Mouse (Mus musculus): ENCODE results near the gene Babam2.

Gene Babam2

DNA sequence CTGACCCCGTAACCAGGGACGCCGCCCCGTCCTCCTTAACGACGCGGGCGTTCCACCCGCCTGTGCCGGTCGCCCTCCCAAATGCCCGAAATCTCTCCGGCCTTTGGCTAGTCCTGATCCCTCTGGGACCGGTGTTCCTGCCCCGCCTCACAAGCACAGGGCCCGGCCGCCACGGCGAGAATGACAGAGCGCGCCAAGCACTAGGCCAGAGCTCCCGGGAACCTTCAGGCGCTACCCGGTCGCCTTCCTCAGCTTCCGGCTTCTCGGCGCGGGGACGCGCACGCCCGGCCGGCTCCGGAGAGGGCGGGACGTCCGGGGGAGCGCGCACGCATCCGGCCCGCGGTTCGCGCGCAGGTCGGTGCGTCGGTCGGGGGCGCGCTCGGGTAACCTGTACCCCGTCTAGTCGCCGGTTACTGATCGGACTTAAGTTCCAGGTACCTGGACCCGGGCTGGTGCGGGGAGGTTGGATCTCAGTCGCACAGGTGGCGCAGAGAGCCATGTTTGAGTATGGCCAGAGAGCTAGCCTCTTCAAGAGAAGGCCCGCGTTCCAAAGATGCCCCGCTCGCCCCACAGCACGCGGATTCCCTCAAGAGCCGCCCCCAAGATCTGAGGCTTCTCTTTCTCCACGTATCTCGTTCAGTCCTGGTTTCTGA is at the start of gene Babam2:
Gene Babam2, plus strand, starts transcription at position 41 of the 653 bp plus-strand sequence.
- peak; percentile 95 for DNase-seq (ENCODE audit: low read depth, low spot score)
- H3K36me3 ChIP-seq (ENCODE audit: control insufficient read depth, insufficient read depth, low read length, poor library complexity, severe bottlenecking) = peaks cover 4% of the 10 kb centered on the region; the same call in 1 of the 2 replicates

DNA sequence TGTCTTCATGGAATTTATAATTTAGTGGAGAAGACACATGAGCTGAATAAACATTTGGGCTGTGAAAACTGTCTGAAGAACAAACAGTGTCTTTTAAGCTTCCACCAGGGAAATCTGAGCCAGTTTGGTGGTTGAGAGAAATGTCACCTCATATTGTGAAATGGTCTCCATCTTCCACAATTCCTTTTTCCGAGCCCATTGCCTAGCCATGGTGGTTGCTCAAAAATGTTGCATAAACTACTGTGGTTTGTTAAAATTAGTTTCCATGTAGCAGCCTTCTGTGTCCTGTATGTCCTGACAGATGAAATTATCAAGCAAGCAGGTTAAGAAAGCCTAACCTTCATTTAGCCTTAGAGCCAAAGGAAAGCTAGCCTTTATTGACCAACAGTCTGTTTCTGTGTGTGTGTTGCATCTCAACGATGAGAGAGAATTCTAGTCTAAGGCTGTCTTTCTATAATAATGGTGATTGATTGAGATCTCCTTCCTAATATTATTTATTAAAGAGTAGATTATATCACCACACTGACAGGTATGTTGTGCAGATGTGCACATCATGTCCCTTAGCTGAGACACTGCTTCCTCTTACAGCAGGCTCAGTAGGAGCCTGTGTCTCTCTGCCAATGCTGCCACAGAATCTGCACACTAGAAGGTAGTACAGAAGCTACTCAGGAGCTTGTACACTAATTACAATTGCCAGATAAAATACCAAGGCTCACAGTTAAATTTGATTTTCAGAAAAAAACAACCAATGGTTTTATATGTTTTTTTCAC is 46.8 kb upstream of the Babam2 start:
- H3K27me3 ChIP-seq (ENCODE audit: control insufficient read depth, insufficient read depth, low read length, poor library complexity, severe bottlenecking) = no peaks in the 10 kb centered on the region
- H3K36me3 ChIP-seq (ENCODE audit: control insufficient read depth, insufficient read depth, low read length, poor library complexity, severe bottlenecking) = peaks cover 3% of the 10 kb centered on the region; the same call in 1 of the 2 replicates
- DNase-seq (ENCODE audit: low read depth, low spot score) = no peak

More for the DNA sequence above, at the start of gene Babam2:
- no peaks in the 10 kb centered on the region for H3K27me3 ChIP-seq (ENCODE audit: control insufficient read depth, insufficient read depth, low read length, poor library complexity, severe bottlenecking)

DNA sequence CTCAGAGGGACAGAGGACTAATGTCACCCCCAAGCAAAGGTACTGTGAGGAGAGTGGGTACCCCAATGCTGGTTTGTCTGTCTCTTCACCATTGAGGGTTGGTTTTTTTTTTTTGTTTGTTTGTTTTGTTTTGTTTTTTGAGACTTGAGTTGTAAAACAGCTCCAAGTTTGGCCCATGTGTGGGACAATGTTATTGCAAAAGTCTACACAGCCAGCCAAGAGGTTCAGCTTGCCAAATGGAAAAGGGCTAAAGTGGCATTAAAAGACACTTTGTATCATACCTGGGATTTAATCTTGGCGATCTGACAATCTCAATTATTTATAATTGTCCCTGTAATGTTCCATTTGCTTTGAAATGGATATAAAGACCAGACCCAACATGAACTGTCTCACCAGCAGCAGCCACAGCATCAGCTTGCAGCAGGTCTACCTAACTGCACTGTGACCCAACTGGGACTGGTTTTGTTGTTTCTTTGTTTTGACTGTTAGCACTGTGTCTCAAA is 41.7 kb upstream of the Babam2 start:
- no peaks in the 10 kb centered on the region for H3K27me3 ChIP-seq (ENCODE audit: control insufficient read depth, insufficient read depth, low read length, poor library complexity, severe bottlenecking)
- peaks cover 1% of the 10 kb centered on the region; the same call in 1 of the 2 replicates for H3K36me3 ChIP-seq (ENCODE audit: control insufficient read depth, insufficient read depth, low read length, poor library complexity, severe bottlenecking)
- DNase-seq (ENCODE audit: low read depth, low spot score) = no peak

DNA sequence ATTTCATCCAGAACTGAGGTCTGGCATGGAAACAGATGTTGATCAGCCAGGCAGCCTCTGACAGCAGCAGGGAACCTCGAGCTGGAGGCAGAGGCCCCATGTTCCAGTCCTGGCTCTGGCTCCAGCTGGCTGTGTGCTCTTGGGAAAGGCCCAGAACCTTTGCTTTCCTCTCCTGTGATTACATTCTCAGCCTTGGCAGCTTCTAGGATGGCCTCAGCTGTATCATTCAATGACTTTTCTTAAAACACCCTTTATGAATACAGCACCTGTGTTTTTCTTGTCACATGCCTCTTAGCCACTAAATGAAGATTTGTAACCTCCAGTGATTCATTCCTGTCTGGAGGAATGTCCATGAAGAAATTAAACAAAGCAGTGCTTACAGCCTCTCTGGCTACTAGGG is 31.3 kb upstream of the Babam2 start:
- H3K36me3 ChIP-seq (ENCODE audit: control insufficient read depth, insufficient read depth, low read length, poor library complexity, severe bottlenecking) = peaks cover 5% of the 10 kb centered on the region; the same call in 1 of the 2 replicates
- no peaks in the 10 kb centered on the region for H3K27me3 ChIP-seq (ENCODE audit: control insufficient read depth, insufficient read depth, low read length, poor library complexity, severe bottlenecking)
- no peak for DNase-seq (ENCODE audit: low read depth, low spot score)

DNA sequence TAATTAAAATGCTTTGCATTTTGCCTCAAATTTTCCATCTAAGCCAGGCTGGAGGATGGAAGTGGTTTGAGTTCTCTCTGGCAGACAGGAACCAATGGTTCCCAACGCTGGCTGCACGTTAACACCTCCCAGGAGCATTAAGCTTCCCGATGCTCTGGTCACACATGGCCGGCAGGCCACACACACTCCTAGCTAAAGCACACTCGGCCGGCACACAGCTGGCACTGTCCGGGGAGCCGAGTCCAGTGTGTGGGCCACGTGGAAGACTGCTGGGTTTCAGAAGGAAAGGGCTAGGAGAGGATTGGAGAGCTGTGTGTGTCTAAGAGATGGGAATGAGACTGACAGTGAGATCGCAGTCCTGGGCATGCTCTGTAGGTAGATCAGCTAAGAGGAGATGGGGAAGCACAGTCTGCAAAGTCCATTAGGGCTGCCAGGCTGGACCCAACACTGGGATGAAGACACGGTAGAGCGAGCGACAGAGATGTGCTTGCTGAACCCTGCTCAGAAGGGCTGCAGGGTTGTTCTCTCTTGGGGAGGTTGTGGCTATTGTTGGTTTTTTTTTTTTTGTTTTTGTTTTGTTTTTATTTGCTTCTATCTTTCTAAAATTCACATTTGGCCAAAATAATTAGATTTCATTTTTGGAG is 29.0 kb upstream of the Babam2 start:
- Histone ChIP-seq H3K36me3 (ENCODE audit: control insufficient read depth, insufficient read depth, low read length, poor library complexity, severe bottlenecking) (peaks cover 5% of the 10 kb centered on the region; the same call in 1 of the 2 replicates), H3K27me3 (ENCODE audit: control insufficient read depth, insufficient read depth, low read length, poor library complexity, severe bottlenecking) (no peaks in the 10 kb centered on the region)
- no peak for DNase-seq (ENCODE audit: low read depth, low spot score)

DNA sequence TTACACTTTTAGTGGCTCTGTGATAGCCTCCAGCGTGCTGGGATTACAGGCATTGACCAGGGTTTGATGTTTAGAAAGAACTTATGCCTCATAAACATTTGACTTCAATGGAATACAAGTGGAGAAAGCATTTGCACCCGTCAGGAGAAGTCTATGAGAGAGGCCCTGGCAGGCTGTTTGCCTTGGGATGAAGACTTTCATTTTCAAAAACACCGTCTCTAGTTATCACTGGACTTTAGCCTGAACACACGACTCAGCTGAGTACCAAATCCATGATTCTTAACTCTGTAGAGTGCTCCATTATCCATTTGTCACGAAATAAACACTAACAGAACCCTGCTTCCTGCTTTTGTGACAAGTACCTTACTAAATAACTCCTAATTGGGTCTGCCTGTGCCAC is 27.5 kb upstream of the Babam2 start:
- H3K36me3 ChIP-seq (ENCODE audit: control insufficient read depth, insufficient read depth, low read length, poor library complexity, severe bottlenecking) = peaks cover 3% of the 10 kb centered on the region; the same call in 1 of the 2 replicates
- no peaks in the 10 kb centered on the region for H3K27me3 ChIP-seq (ENCODE audit: control insufficient read depth, insufficient read depth, low read length, poor library complexity, severe bottlenecking)
- no peak for DNase-seq (ENCODE audit: low read depth, low spot score)

DNA sequence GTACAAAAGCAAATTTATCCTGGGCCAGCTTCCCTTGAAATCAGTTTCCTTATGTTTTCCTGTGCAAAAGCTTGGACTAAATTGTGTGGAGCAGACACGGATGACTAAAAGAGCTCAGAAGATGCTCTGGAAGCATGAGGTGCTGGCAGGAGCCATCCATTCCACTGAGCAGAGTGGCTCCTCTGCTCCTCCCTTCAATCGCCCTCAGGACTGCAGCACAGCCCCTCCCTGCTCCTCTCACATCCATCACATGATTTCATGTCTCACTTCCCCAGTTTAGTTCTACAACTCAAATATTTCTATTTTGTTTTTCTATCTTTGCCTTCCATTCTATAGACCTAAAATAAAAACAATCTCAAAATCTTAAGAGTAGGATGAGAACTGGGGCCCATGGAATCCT is 26.3 kb upstream of the Babam2 start:
- DNase-seq (ENCODE audit: low read depth, low spot score) = no peak

DNA sequence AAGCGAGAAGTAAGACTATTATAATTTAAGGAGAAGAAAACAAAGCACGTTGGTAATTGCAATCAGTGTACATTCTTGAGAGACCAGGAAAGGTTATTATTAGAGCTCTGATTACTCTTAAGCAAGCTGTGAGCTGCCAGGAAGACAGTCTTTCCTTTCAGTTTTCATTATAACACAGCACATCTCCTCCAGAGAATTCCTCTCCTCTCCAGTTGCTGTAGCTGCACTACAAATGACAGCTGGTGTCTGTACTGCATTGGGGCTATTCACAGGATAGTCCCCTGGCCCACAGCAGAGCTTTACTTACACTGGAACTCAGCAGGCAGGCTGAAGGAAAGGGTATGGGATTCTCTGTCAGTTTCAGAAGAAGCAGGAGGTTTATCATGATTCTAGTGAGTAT is 24.1 kb upstream of the Babam2 start:
- Histone ChIP-seq H3K27me3 (ENCODE audit: control insufficient read depth, insufficient read depth, low read length, poor library complexity, severe bottlenecking) (no peaks in the 10 kb centered on the region), H3K36me3 (ENCODE audit: control insufficient read depth, insufficient read depth, low read length, poor library complexity, severe bottlenecking) (peaks cover 3% of the 10 kb centered on the region; the same call in 1 of the 2 replicates)
- no peak for DNase-seq (ENCODE audit: low read depth, low spot score)

More for the DNA sequence above, 26.3 kb upstream of the Babam2 start:
- Histone ChIP-seq H3K27me3 (ENCODE audit: control insufficient read depth, insufficient read depth, low read length, poor library complexity, severe bottlenecking) (no peaks in the 10 kb centered on the region), H3K36me3 (ENCODE audit: control insufficient read depth, insufficient read depth, low read length, poor library complexity, severe bottlenecking) (peaks cover 3% of the 10 kb centered on the region; the same call in 1 of the 2 replicates)

DNA sequence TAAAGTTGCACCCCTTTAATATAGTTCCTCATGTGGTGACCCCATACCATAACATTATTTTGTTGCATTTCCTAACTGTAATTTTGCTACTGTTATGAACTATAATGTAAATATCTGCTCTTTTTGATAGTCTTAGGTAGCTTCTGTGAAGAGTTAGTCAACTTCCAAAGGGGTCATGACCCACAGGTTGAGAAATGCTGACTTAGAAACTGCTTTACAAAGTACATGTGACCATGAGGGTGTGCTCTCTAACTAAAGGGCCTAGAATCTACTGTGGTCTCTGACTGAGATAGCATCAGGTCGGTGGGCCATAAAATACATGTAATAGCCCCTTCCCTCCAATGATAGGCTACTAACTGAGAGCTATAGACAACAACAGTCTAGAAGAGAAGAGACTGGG is 19.5 kb upstream of the Babam2 start:
- no peaks in the 10 kb centered on the region for H3K36me3 ChIP-seq (ENCODE audit: control insufficient read depth, insufficient read depth, low read length, poor library complexity, severe bottlenecking)
- no peak for DNase-seq (ENCODE audit: low read depth, low spot score)

DNA sequence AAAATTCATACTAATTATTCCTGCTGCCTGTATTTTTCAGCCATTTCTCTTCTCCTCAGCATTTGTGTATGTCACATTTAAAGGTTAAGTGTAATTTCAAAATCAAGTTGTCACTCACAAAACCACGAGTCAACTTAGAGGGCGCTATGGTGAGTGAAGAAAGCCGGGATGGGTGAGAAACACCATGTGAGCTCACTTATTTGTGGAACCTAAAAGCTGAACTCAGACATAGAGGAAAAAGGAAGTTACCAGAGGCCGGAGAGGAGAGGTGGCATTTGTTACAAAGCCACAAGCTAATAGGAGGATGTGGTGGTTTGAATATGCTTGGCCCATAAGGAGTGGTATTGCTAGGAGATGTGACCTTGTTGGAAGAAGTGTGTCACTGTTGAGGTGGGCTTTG is 17.3 kb upstream of the Babam2 start:
- DNase-seq (ENCODE audit: low read depth, low spot score) = no peak
- H3K27me3 ChIP-seq (ENCODE audit: control insufficient read depth, insufficient read depth, low read length, poor library complexity, severe bottlenecking) = no peaks in the 10 kb centered on the region
- H3K36me3 ChIP-seq (ENCODE audit: control insufficient read depth, insufficient read depth, low read length, poor library complexity, severe bottlenecking) = no peaks in the 10 kb centered on the region

More for the DNA sequence above, 19.5 kb upstream of the Babam2 start:
- H3K27me3 ChIP-seq (ENCODE audit: control insufficient read depth, insufficient read depth, low read length, poor library complexity, severe bottlenecking) = no peaks in the 10 kb centered on the region

DNA sequence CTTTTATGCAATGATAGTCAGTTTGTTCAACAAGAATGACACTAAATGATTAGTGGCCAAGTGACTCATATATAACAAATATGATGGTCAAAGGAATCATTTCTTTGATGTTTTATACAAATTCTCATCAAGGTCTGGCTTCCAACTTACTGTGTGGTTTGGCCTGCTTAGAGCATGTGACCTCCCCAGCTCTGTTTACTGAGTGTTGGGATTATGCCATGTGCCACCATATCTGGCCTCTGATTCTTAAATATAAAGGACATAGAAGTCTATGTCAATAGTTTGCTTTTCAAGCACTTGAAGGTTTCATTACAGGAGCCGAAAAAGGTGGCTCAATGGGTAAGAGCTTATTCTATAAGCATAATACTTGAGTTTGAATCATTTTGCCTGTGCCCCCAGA is 15.2 kb upstream of the Babam2 start:
- no peak for DNase-seq (ENCODE audit: low read depth, low spot score)
- H3K36me3 ChIP-seq (ENCODE audit: control insufficient read depth, insufficient read depth, low read length, poor library complexity, severe bottlenecking) = no peaks in the 10 kb centered on the region
- no peaks in the 10 kb centered on the region for H3K27me3 ChIP-seq (ENCODE audit: control insufficient read depth, insufficient read depth, low read length, poor library complexity, severe bottlenecking)

DNA sequence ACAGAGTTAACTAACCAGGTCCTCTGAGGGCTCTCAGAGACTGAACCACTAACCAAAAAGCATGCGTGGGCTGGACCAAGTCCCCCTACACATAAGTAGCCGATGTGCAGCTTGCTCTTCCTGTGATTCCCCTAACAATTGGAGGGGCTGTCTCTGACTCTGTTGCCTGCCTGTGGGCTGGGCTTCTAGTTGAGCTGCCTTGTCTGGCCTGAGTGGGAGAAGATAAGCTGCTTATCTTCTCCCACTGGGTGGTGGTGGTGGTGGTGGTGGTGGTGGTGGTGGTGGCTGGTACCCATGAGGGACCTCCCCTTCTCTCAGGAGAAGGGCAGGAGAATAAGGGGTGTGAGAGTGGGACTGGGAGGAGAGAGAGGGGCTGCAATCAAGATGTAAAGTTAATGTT is 11.4 kb upstream of the Babam2 start:
- no peak for DNase-seq (ENCODE audit: low read depth, low spot score)
- H3K36me3 ChIP-seq (ENCODE audit: control insufficient read depth, insufficient read depth, low read length, poor library complexity, severe bottlenecking) = no peaks in the 10 kb centered on the region
- H3K27me3 ChIP-seq (ENCODE audit: control insufficient read depth, insufficient read depth, low read length, poor library complexity, severe bottlenecking) = no peaks in the 10 kb centered on the region

DNA sequence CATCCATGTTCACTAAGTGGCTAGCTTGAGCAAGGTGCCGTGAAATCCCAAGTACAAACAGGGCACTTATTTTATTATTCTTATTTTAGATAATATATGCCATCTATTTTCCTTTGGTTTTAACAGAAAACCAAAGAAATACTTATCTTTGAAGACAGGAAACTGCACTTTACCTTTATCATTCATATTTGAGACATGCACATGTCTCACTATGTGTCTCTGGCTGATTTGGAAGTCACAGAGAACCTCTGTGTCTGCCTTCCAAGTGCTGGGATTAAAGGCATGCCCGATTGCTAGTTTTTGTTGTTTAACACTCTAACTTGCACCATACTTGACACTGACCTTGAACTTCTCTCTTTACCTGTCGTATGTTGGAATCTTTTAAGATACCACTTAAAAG is 9.5 kb upstream of the Babam2 start:
- no peak for DNase-seq (ENCODE audit: low read depth, low spot score)
- Histone ChIP-seq H3K27me3 (ENCODE audit: control insufficient read depth, insufficient read depth, low read length, poor library complexity, severe bottlenecking) (no peaks in the 10 kb centered on the region), H3K36me3 (ENCODE audit: control insufficient read depth, insufficient read depth, low read length, poor library complexity, severe bottlenecking) (0 out of 2 replicates have a peak, but pooled peaks cover 1% of the 10 kb centered on the region)

DNA sequence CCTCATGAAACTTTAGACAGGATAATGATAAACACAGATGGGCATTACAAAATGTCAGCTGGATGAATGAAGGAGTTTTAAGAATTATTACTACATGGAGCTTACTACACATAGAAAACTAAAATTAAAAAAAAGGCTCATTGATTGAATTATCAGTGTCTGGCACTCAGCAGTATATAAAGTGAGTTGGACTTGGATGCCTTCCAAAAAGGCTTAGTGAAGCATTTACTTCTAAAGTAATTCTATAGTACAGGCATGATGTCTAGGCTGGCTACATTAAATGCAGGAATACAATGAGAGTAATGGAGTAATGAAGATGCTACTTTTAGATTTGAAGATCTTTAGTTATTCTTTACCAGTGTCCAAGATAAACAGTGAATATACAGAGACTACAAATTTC is 4.3 kb upstream of the Babam2 start:
- DNase-seq (ENCODE audit: low read depth, low spot score) = no peak
- H3K27me3 ChIP-seq (ENCODE audit: control insufficient read depth, insufficient read depth, low read length, poor library complexity, severe bottlenecking) = no peaks in the 10 kb centered on the region
- 0 out of 2 replicates have a peak, but pooled peaks cover 1% of the 10 kb centered on the region for H3K36me3 ChIP-seq (ENCODE audit: control insufficient read depth, insufficient read depth, low read length, poor library complexity, severe bottlenecking)
